Mouse (Mus musculus): Measurements from ENCODE around the gene Gm5624.
A peak's percentile ranks its signal among the peaks of the same experiment; 100 is the strongest.
"Not testable (repeated sequence)": the region's sequence is repeated elsewhere in the genome, so short reads cannot be mapped to it uniquely, and the experiment has no call there.

Gene Gm5624

GRCm38 (mm10) chr14:44627737-44628136, at the start of gene Gm5624:
Gene Gm5624 (minus strand): TSS chr14:44627938.
- DNase-seq (ENCODE audit: low read depth), result peak; percentile 1

DNA sequence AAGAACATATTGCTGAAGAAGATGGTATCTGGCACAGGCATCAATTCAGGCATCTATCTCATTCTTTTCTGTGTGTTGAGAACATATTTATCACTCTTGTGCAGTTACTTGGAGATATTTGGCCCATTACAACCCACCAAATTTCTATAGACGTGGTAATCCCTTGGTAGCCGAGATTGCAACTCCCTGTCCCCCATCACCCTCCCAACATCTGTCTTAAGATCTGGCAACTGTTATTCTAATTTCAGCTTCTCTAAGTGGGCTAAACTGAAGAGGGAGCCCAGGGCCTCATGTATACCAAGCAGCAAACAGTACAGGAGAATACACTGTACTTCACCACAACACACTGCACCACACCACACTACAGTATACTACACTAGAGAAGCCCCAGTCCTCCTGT, 36.0 kb downstream of the Gm5624 start:
- not testable (repeated sequence) for DNase-seq (ENCODE audit: low read depth)

DNA sequence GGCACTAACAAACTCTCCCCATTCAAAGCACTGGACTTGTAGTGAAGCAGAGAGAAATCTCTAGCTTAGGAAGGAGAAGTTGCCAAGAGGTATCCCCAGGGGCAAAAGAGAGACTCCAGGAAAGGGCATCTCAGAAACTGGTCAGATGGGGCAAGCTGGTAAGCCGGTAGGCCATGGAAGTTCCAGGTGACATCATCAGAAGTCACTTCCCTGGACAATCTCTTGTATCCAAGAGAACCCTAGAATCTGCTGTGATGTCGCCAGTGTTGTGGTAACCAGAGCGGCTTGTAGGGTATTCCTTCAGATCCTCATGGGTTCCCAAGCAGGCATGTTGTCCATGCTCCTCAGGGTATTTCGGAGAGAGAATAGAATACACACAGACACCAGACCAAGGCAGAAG, 44.9 kb downstream of the Gm5624 start, which contains the start of gene Gm8247:
TSS of gene Gm8247 (plus strand) at position 301 of the 400 bp plus-strand sequence.
- not testable (repeated sequence) for DNase-seq (ENCODE audit: low read depth)

DNA sequence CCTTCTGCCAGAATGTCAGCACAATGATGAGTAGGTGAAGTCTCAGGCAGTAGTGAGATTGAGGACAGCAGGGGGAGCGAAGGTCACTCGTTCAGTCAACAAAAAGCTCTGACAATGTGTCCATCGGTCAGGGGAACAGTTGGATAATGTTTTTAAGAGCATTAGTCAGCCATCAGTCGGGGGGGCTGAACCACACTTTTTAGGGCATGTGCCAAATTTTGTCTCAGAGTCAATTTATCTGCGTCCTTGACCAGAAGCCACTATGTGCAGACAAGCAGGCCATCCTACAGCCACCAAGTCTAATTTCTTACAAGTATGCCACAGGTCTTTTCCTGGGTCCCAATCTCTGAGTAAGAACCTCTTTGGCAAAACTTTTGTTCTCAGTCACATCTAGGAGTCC, 79.8 kb downstream of the Gm5624 start:
- not testable (repeated sequence) for DNase-seq (ENCODE audit: low read depth)

DNA sequence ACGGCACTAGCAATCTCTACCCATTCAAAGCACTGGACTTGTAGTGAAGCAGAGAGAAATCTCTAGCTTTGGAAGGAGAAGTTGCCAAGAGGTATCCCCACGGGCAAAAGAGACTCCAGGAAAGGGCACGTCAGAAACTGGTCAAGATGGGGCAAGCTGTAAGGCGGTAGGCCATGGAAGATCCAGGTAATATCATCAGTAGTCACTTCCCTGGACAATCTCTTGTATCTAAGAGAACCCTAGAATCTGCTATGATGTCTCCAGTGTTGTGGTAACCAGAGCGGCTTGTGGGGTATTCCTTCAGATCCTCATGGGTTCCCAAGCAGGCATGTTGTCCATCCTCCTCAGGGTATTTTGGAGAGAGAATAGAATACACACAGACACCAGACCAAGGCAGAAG, 109.8 kb downstream of the Gm5624 start, which contains the start of gene Gm17093:
TSS of gene Gm17093 (plus strand) at position 301 of the 400 bp plus-strand sequence.
- DNase-seq (ENCODE audit: low read depth), result not testable (repeated sequence)

Data from 416B (cell line).